Mouse (Mus musculus) kidney, embryonic 14.5 days (tissue): ENCODE measurements around the gene Naa80. TPM values are rescaled to one million over a fixed set of nuclear protein-coding genes. Genes with fewer than 3 reads are reported as not detected.
A peak's percentile ranks its signal among the peaks of the same experiment; 100 is the strongest.

Experiments
- ATAC-seq: fragments of 200-750 bp; cut with Nextera tagmentation; 2 replicates; pipeline ENCODE4 v1.8.0; 2017; ENCODE audit warnings: moderate number of reproducible peaks, mild to moderate bottlenecking, moderate TSS enrichment, moderate library complexity; ENCODE audit not compliant: low FRiP score, low TSS enrichment
- H3K27ac ChIP-seq: fragments of 300-500 bp; sonication (generic); 2 replicates; pipeline ENCODE4 v1.5.1; 2014; ENCODE audit warnings: low read depth, mild to moderate bottlenecking, low read length, moderate library complexity, mixed read lengths
- H3K27me3 ChIP-seq: fragments of 300-500 bp; sonication (generic); 2 replicates; pipeline ENCODE4 v1.6.1; 2014; ENCODE audit warnings: mild to moderate bottlenecking, low read length; ENCODE audit not compliant: control insufficient read depth, insufficient read depth
- H3K36me3 ChIP-seq: fragments of 300-500 bp; sonication (generic); 2 replicates; pipeline ENCODE4 v1.6.1; 2014; ENCODE audit warnings: low read length, mixed read lengths; ENCODE audit not compliant: control insufficient read depth, insufficient read depth
- H3K4me1 ChIP-seq: fragments of 300-500 bp; sonication (generic); 2 replicates; pipeline ENCODE4 v1.6.1; 2014; ENCODE audit warnings: low read length, mixed read lengths; ENCODE audit not compliant: control insufficient read depth, insufficient read depth
- H3K4me2 ChIP-seq: fragments of 300-500 bp; sonication (generic); replicated peaks from 2 replicates; pipeline ENCODE4 v1.6.1; 2014; ENCODE audit warnings: low read depth, mild to moderate bottlenecking, low read length
- H3K4me3 ChIP-seq: fragments of 300-500 bp; sonication (generic); 2 replicates; pipeline ENCODE4 v1.5.1; 2014; ENCODE audit warnings: mild to moderate bottlenecking, low read length
- H3K9ac ChIP-seq: fragments of 300-500 bp; sonication (generic); 2 replicates; pipeline ENCODE4 v1.6.1; 2014; ENCODE audit warnings: low read depth, mild to moderate bottlenecking, low read length, moderate library complexity
- H3K9me3 ChIP-seq: fragments of 300-500 bp; sonication (generic); 2 replicates; pipeline ENCODE4 v1.6.1; 2016; ENCODE audit warnings: low read length; ENCODE audit not compliant: control insufficient read depth
- WGBS: fragments of 180-500 bp; shearing (Covaris S2); extraction: QIAGEN DNeasy Blood & Tissue Kit; methylation state at CpG from one replicate; pipeline ENCODE4 v1.1.7; 2014; 5-methylcytosine and 5-hydroxymethylcytosine counted together
- polyA plus RNA-seq: library from polyadenylated mRNA; unstranded; fragments of >200 nt; fragmentation: Nextera tagmentation; extraction: Ambion mirVana; gene quantifications from 2 replicates; pipeline ENCODE4 v1.2.1, GENCODE M21; 2014

The Naa80 gene
- polyA plus RNA-seq, 1 experiment from 2014 or later: 18.4 TPM

DNA sequence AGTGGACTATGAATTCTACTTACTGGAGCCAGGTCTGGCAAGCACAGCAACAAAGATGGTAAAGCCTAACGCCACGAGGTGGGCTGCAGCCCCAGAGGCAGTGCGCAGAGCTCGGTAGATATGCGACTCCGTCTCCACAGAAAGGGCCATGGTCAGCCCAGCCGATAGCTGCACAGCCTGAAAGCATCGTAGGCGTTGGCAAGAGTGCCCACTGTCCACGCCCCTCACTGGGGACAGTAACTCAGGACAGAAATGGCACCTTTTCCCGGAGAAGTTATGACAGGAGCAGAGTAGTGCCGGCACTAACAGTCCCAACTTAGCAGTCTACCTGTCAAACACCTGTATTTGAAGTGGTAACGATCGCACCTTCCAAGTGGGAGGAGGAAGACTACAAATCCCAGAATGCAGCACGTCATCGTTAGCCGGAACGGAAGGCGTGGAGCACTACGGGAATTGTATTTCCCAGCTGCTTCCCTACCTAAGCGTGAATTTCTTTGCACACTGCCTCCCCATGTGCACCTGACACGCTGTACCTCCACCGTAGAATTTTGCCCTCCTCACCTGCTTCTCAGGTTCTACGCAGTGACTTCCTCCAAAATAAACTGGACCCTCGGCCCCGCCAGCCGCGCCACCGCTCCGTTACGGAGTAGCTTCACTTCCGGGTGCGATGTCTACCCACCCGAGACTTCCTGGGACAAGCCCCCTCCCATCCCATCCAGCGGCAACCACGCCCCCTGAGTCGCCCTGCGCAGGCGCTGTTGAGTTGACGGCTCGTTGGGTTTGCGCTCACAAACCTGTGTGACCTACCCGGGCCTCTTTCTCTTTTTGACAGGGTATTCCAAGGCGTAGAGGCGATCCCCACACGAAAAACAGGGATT is 37.0 kb upstream of the Naa80 start, which contains the start of the genes Cyb561d2 and Nprl2:
Cyb561d2 (minus strand) TSS at position 720 of the 878 bp plus-strand sequence.
Nprl2 (plus strand) TSS at position 753 of the 878 bp plus-strand sequence.
- Histone ChIP-seq H3K4me3 (peak within 1 kb of the TSS; percentile 45), H3K4me2 (peak within 1 kb of the TSS; percentile 77), H3K9ac (peak within 1 kb of the TSS; percentile 65), H3K27ac (0 out of 2 replicates have a peak within 1 kb of the TSS, but pooled peaks have one; percentile 44), H3K4me1 (peaks cover 18% of the 10 kb centered on the region), H3K36me3 (peaks cover 46% of the 10 kb centered on the region), H3K9me3 (no peaks in the 10 kb centered on the region), H3K27me3 (no peaks in the 10 kb centered on the region)
- WGBS: 1% methylated on average over 46 of the region's 46 CpGs
- ATAC-seq: peak; percentile 85

DNA sequence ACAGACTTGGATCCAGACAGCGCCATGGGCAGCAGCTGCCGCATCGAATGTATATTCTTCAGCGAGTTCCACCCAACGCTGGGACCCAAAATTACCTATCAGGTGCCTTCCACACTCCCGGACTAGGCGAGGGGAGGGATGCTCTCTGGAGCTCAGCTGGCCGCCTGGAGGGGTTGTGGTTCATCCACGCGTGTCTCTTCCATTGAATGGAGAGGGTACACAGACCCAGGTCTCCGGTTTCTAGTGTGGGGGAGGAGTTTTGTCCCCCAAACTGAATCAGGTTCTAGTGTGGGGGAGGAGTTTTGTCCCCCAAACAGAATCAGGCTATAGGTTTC is 36.4 kb upstream of the Naa80 start:
- H3K4me2 ChIP-seq: peak overlapping the region; percentile 77
- H3K36me3 ChIP-seq: peaks cover 40% of the 10 kb centered on the region
- H3K9ac ChIP-seq: peak overlapping the region; percentile 65
- WGBS: under 1% methylated on average over 11 of the region's 11 CpGs
- 0 out of 2 replicates have a peak overlapping the region, but pooled peaks have one; percentile 44 for H3K27ac ChIP-seq
- H3K9me3 ChIP-seq: no peaks in the 10 kb centered on the region
- peaks cover 16% of the 10 kb centered on the region for H3K4me1 ChIP-seq
- ATAC-seq: peak; percentile 24
- peak overlapping the region; percentile 45 for H3K4me3 ChIP-seq
- no peaks in the 10 kb centered on the region for H3K27me3 ChIP-seq

GRCm38 (mm10) chr9:107542721-107543120 is 36.0 kb upstream of the Naa80 start:
- Histone ChIP-seq H3K27me3 (no peaks in the 10 kb centered on the region), H3K36me3 (peaks cover 38% of the 10 kb centered on the region), H3K27ac (no peak overlapping the region), H3K9me3 (no peaks in the 10 kb centered on the region), H3K4me3 (peak overlapping the region; percentile 45), H3K4me2 (peak overlapping the region; percentile 77), H3K9ac (peak overlapping the region; percentile 65), H3K4me1 (peaks cover 19% of the 10 kb centered on the region; the same call in 1 of the 2 replicates)
- no peak for ATAC-seq
- WGBS: 35% methylated on average over 8 of the region's 8 CpGs

DNA sequence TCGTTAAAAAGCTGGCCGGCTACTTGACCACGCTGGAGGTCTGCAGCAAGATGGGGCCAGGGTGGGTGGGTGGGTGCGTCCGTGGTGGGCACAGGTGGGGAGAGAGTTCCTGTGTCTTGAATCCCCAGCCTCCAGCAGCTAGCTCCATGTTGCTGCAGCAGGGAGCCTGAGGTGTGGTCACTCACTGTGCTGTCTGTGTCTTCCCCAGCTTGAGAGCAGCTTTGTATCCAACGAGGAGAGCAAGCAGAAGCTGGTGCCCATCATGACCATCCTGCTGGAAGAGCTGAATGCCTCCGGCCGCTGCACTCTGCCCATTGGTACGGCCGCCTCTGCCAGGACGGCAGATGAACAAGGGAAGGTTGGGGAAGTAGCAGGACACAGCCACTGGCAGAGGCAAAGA is 35.4 kb upstream of the Naa80 start:
- H3K4me3 ChIP-seq: no peak overlapping the region
- ATAC-seq: no peak
- H3K4me2 ChIP-seq: peak overlapping the region; percentile 77
- peak overlapping the region; percentile 65; the same call in 1 of the 2 replicates for H3K9ac ChIP-seq
- no peaks in the 10 kb centered on the region for H3K9me3 ChIP-seq
- H3K36me3 ChIP-seq: peaks cover 32% of the 10 kb centered on the region
- H3K27me3 ChIP-seq: no peaks in the 10 kb centered on the region
- WGBS: 87% methylated on average over 11 of the region's 11 CpGs
- H3K27ac ChIP-seq: no peak overlapping the region
- H3K4me1 ChIP-seq: peaks cover 19% of the 10 kb centered on the region; the same call in 1 of the 2 replicates

- H3K4me1 ChIP-seq: peaks cover 19% of the 10 kb centered on the region; the same call in 1 of the 2 replicates
- no peak overlapping the region for H3K27ac ChIP-seq
- no peaks in the 10 kb centered on the region for H3K9me3 ChIP-seq
- WGBS: 95% methylated on average over 17 of the region's 17 CpGs
- H3K4me2 ChIP-seq: no peak overlapping the region
- H3K9ac ChIP-seq: no peak overlapping the region
- H3K36me3 ChIP-seq: peaks cover 23% of the 10 kb centered on the region
- no peak for ATAC-seq
- H3K4me3 ChIP-seq: no peak overlapping the region
- H3K27me3 ChIP-seq: no peaks in the 10 kb centered on the region
Observed at GRCm38 (mm10) chr9:107544196-107544700, 34.4 kb upstream of the Naa80 start.

DNA sequence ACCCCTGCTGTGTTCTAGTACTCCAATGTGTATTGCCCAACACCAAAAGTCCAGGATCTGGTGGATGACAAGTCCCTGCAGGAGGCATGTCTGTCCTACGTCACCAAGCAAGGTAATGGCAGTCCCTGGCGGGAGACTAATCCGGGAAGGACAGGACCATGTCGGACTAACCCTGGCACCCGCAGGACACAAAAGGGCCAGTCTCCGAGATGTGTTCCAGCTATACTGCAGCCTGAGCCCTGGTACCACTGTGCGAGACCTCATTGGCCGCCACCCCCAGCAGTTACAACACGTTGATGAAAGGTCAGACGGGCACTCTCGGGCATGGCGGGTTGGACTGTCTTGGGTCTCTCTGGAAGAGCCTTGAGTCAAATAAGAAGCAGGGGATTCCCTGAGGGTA is 34.0 kb upstream of the Naa80 start:
- H3K4me3 ChIP-seq: no peak overlapping the region
- H3K27me3 ChIP-seq: no peaks in the 10 kb centered on the region
- H3K9me3 ChIP-seq: no peaks in the 10 kb centered on the region
- no peak overlapping the region for H3K27ac ChIP-seq
- no peak overlapping the region for H3K9ac ChIP-seq
- H3K4me2 ChIP-seq: no peak overlapping the region
- H3K36me3 ChIP-seq: peaks cover 18% of the 10 kb centered on the region
- no peak for ATAC-seq
- peaks cover 19% of the 10 kb centered on the region; the same call in 1 of the 2 replicates for H3K4me1 ChIP-seq
- WGBS: 93% methylated on average over 12 of the region's 12 CpGs

GRCm38 (mm10) chr9:107545199-107545598 is 33.5 kb upstream of the Naa80 start:
- no peak overlapping the region for H3K9ac ChIP-seq
- peaks cover 14% of the 10 kb centered on the region for H3K36me3 ChIP-seq
- no peak overlapping the region for H3K4me3 ChIP-seq
- H3K27ac ChIP-seq: no peak overlapping the region
- peaks cover 19% of the 10 kb centered on the region; the same call in 1 of the 2 replicates for H3K4me1 ChIP-seq
- no peaks in the 10 kb centered on the region for H3K27me3 ChIP-seq
- H3K9me3 ChIP-seq: no peaks in the 10 kb centered on the region
- H3K4me2 ChIP-seq: no peak overlapping the region
- WGBS: 86% methylated on average over 10 of the region's 10 CpGs
- no peak for ATAC-seq

- H3K27me3 ChIP-seq: no peaks in the 10 kb centered on the region
- no peak overlapping the region for H3K4me3 ChIP-seq
- H3K4me1 ChIP-seq: peaks cover 21% of the 10 kb centered on the region; the same call in 1 of the 2 replicates
- WGBS: 6% methylated on average over 3 of the region's 3 CpGs
- H3K4me2 ChIP-seq: no peak overlapping the region
- H3K36me3 ChIP-seq: peaks cover 14% of the 10 kb centered on the region
- ATAC-seq: no peak
- no peak overlapping the region for H3K27ac ChIP-seq
- H3K9ac ChIP-seq: no peak overlapping the region
- H3K9me3 ChIP-seq: no peaks in the 10 kb centered on the region
Observed at GRCm38 (mm10) chr9:107545602-107546001, 33.1 kb upstream of the Naa80 start.

- H3K4me2 ChIP-seq: peak within 1 kb of the TSS; percentile 24
- 0 out of 2 replicates have a peak within 1 kb of the TSS, but pooled peaks have one; percentile 24 for H3K27ac ChIP-seq
- no peaks in the 10 kb centered on the region for H3K9me3 ChIP-seq
- peaks cover 14% of the 10 kb centered on the region for H3K36me3 ChIP-seq
- 4% methylated on average over 20 of the region's 20 CpGs for WGBS
- H3K27me3 ChIP-seq: no peaks in the 10 kb centered on the region
- H3K9ac ChIP-seq: 0 out of 2 replicates have a peak within 1 kb of the TSS, but pooled peaks have one; percentile 0
- ATAC-seq: peak; percentile 53
- peaks cover 34% of the 10 kb centered on the region; the same call in 1 of the 2 replicates for H3K4me1 ChIP-seq
- H3K4me3 ChIP-seq: peak within 1 kb of the TSS; percentile 1; the same call in 1 of the 2 replicates
Observed at GRCm38 (mm10) chr9:107547026-107547425, 31.7 kb upstream of the Naa80 start, which contains the start of gene Zmynd10. Zmynd10 (plus strand) TSS chr9:107547298.
